Mouse (Mus musculus) left cerebral cortex, adult 9 months (tissue): ENCODE measurements around the gene Rhoh.

Source experiments
- DNase-seq, 2 experiments: peaks; one replicate each; pipeline ENCODE4 v3.0.0; 2022; ENCODE audit warnings: low spot score in 2 of 2

The Rhoh gene

GRCm38 (mm10) chr5:65861154-65861944, at the start of gene Rhoh:
Gene Rhoh (plus strand): TSS chr5:65861213.
- DNase-seq, result no peak

GRCm38 (mm10) chr5:65823601-65824133, 37.3 kb upstream of the Rhoh start:
- DNase-seq, result peak in 1 of 2 experiments; percentile 17

DNA sequence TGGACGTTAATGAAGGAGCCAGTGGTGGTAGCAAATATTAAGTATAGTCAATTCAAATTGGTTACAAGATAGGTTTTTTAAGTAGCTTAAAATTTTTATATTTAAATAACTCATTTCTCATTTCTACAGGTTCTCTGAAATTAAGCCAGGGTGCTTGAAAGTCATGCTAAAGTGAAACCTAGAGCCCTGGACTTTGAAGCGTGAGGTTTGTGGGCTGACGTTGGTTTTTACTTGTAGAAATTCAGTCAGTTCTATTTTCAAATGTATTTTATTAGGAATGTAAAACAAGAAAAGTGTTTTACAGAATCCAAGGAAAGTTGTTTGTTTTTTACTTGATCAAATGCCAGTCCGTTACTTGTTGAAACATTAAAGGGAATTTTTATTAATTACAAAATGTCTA, 34.5 kb upstream of the Rhoh start:
- no peak for DNase-seq

- no peak for DNase-seq
Observed at GRCm38 (mm10) chr5:65827102-65827501, 33.9 kb upstream of the Rhoh start.

DNA sequence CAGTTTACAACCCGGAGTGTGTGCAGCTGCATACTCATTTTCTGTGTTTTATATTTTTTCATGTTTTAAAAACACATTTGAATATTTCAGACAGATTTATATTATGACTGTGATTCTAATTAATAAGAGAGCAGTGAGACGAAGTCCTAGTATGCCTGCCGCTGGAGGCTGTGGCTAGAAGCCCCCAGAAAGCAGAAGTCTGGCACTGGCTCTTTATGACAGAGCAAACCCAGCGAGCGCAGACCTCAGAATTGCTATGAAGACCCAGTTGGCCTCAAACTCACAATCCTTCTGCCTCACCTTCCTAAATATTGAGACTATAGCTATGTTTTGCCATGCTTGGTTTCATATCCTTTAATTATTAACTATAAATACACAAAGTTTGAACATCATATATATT, 32.8 kb upstream of the Rhoh start:
- DNase-seq, result no peak

- no peak for DNase-seq
Observed at GRCm38 (mm10) chr5:65829059-65829458, 32.0 kb upstream of the Rhoh start.

DNA sequence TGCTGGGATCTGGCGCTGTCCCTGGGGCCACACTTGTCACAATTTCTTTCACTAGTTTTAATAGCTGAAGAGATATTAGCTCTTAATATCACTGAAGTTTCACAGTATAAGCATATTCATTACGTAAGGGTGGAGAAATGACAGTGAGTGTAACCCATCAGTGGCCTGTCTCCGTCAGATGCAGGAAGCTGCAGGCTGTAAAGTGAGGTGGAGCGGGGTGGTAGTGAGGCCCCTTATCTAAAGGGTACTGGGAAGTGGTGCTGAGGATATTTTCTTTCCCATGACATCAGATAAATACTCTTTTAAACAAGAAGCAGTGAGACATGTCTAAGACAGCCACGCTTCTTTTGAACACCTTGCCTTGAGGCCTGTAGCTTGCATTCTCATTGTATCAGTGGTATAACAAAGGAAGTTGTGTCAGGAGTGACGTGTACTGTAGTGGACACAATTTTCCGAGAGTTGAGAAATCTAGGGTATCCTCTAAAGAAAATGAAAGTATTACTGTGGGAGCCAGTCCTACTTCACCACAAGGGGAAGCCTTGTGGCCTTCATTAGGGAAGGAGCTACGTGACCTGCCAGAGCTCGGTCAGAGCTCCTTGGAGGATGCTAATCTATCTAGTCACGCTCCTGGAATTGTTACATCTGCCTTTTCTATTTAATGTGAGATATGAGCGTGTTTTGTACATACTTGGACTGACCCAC, 28.9 kb upstream of the Rhoh start:
- DNase-seq, result no peak

GRCm38 (mm10) chr5:65833092-65833491, 27.9 kb upstream of the Rhoh start:
- no peak for DNase-seq

DNA sequence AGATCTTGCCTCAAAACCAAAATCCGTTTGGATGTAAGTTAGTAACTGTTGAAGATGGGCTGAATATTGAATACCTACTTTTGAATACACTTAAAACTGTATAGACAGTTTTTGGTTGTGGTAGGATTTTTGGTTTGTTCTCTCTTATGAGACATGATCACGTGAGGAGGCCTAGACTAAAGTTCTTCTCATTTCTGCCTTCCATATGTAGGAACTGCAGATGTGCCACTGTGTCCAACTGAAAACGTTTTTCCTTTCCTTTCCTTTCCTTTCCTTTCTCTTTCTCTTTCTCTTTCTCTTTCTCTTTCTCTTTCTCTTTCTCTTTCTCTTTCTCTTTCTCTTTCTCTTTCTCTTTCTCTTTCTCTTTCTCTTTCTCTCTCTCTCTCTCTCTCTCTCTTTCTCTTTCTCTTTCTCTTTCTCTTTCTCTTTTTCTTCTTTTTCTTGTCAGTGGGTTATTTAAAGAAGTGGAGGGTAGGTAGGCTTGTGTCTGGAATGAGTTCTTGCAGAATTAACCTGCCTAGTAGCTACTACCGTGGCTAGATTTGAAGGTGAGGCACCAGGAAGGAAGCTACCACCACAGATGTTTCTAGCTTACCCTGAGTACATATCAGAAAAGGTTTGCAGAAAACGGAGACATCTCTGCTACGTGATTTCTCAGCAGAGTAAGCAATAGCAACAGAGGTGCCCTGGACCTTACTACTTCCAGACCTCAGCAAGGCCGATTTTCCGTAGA, 27.1 kb upstream of the Rhoh start:
- DNase-seq, result no peak

GRCm38 (mm10) chr5:65838053-65838452, 23.0 kb upstream of the Rhoh start:
- DNase-seq, result no peak

DNA sequence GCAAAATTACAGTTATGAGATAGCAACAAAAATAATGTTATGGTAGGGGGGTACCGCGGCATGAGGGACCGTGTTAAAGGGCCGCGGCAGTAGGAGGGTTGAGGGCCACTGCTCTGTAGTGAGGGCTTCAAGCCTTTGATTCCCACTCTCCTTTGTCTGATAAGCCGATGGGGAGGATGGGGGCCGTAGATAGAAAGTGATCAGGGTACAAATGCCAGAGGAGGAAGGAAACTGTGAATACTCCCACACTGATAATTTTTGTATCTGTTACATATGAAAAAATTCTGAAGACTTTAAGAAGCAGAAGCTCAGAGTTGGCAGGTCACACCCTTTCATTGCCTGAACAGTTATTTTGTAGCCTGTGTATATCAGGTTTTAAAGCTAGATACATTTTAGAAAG, 18.1 kb upstream of the Rhoh start:
- DNase-seq, result no peak

- no peak for DNase-seq
Observed at GRCm38 (mm10) chr5:65846534-65846933, 14.5 kb upstream of the Rhoh start.

DNA sequence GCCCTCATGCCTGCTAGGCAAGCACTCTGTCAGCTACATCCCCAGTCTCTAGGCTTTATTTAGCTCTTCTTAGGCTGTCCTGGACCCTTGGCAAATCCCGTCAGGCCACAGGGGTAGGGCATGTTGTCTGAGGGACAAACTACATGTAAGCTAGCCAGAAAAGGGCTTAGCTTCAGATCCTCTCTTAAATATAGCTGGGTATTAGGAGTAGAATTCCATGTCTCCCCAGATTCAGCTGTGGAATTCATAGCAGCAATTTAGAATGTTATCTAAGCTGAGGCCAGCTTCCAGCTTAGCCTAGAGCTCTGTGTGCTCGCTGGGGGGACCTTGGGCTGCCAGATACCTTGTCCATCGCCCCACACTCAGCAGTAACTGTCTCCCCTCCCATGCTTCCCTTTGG, 14.1 kb upstream of the Rhoh start:
- no peak for DNase-seq

DNA sequence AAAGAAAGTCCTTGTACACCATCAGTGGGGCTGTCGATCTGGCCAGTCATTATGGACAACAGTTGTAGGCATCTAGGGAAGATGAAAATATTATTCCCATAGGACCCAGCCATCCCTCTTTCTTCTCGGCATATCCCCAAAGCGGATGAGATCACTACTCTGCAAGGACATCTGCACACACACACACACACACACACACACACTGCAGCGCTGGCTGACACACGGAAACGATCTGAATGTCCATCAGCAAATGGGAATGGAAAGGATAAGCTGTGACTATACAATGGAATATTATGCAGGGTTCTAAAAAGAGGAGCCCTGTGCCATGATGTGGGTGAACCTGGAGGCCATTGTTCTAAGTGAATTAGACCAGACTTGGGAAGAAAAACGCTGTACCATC, 13.4 kb upstream of the Rhoh start:
- no peak for DNase-seq

- no peak for DNase-seq
Observed at GRCm38 (mm10) chr5:65850765-65851164, 10.2 kb upstream of the Rhoh start.

- DNase-seq, result no peak
Observed at GRCm38 (mm10) chr5:65854786-65855191, 6.2 kb upstream of the Rhoh start.

DNA sequence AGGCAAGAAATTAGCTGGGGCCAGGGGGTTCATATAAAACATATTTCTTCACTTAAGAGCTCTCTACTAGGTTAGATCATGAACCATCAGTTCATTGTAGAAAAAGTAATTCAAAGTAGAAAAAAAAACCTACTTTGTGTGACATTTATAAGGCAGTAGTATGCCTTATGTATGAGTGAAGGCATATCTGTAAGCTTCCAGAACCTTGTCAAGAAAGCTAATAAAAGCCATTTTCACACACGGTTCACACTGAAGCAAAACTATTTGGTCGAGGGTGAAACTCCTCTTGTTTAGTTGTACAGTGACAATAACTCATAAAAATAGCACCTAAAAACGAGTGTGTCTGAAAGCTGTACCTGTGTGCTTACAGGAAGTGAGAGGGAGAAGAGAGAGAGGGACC, 5.4 kb upstream of the Rhoh start:
- DNase-seq, result no peak

DNA sequence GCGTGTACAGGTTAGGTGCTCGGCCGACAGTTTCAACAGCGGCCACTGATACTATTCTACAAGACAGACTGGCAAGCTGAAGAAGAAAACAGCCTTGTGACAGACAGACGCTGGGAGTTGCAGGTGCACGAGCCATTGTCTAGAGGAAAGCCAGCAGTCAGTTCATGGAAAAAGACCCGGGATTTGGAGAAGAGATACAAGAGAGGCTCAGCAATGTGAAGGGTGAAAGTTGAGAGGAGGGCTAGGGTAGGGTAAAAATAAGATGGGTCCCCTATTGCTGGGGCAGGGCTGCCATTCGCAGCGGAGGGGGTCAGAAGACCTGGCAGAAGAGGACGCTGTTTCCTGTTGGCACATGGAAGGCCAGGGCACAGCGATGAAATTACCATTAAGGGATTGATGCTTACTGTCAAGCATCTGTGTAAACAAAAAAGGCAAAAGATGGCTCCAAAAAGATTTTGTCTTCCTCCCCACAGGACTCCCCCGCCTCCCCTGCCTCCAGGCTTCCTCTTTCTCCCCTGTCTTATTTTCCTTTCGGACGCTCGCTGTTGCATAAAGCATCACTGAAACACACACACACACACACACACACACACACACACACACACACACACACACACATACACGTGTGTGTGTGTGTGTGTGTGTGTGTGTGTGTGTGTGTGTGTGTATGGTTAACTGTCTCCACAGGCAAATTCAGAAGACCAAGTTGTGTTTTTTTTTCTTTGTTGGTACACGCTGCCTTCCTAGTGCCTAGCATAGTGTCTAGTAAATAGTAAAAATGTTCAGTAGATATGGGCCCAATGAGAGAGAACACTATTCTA, 4.2 kb upstream of the Rhoh start:
- DNase-seq, result no peak

GRCm38 (mm10) chr5:65857935-65858334, 3.1 kb upstream of the Rhoh start:
- no peak for DNase-seq

DNA sequence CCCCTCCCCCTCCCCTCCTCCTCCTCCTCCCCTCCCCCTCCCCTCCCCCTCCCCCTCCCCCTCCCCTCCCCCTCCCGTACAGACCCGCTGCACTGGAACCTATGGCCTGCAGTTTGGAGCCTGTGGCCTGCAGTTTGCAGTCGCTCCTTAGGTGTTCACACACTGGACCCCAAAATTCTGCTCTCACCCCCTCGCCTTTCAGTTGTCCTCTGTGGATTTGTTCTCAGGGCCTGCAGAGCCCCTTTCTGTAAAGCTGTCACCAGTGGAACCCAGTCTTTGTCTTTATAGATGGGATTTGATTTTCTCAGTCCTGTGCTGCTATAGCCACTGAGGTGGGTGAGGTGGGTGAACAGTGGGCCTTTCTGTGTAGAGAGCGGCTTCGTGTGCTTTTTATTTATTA, 2.7 kb upstream of the Rhoh start:
- DNase-seq, result no peak

DNA sequence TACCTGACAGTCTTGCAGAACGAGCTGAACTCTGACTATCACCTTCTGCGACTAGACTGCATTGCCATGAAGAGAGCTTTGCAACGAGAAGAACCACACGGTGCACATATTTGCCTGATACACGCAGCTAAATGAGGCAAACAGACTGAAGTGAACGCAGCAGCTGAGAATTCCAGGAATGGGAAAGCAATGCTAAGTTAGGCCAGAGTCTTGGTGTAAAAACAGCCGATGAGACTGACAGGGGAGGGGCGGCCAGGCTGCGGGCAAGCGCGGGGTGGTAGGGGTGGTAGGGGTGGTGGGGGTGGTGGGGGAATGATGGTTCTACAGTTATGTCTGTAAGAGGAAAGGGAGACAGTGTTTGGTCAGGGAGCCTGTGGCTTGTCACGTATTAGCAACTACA, 2.1 kb upstream of the Rhoh start:
- no peak for DNase-seq

DNA sequence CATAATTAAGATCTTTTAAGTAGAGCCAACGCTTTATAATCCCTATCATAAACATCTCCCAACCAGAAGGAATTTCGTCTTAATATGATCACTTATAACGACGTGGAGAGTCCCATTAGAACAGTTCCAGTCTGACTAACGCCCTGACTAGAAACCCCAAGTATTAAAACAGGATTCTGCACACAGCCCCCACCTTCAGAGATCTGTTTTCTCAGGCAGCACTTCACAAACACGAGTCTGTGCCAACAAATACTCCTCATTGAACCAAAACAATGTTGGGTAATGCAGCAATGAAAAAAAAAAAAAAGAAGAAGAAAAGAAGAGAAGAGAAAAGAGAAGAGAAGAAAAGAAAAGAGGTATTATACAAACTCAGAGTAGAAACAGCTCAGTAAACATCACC, 1.6 kb upstream of the Rhoh start:
- no peak for DNase-seq
